Mouse (Mus musculus) cerebellum, adult (tissue): ENCODE measurements around the gene Gm45234.

Experiments
- ATAC-seq: cut with Nextera tagmentation; 2 replicates; pipeline ENCODE4 v1.9.2; 2017; ENCODE audit warnings: mild to moderate bottlenecking, moderate library complexity, mixed read lengths; ENCODE audit not compliant: insufficient number of reproducible peaks, low FRiP score, low TSS enrichment

Gene Gm45234

DNA sequence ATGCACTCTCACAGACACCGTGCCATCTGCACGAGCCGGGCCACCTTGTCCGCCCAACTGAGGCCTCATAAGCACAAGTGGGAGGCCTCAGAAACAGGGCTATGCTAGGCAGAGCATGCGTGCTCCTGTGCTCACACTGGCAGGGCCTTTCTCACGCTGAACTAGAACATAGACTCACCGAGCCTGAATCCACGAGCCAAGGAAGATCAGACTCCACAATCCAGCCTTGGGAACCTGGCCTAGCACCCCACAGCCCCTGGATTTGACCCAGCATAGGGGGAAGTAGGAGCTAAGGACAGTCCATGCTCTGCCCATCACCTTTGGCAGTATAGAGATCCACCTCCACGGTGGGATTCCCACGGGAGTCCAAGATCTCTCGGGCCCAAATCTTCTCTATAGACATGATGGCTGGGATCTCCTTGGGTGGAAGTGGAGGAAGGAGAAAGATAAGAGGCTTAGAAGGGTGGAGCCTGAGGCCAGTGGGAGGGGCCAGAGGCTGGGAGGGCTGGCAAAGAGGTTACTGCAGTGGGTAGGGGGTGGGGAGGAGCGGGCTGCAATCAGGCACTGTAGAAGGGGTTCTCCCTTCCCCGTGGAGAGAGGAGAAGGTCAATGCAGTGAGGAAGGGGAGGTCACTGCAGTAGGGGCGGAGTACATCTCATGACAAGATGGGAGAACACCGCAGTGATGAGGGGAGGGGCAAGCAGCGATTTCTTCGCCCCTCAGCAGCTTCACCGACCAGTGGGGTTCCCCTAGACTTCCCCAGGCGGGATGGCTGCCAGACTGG is 12.3 kb upstream of the Gm45234 start:
- ATAC-seq, result peak; percentile 39

DNA sequence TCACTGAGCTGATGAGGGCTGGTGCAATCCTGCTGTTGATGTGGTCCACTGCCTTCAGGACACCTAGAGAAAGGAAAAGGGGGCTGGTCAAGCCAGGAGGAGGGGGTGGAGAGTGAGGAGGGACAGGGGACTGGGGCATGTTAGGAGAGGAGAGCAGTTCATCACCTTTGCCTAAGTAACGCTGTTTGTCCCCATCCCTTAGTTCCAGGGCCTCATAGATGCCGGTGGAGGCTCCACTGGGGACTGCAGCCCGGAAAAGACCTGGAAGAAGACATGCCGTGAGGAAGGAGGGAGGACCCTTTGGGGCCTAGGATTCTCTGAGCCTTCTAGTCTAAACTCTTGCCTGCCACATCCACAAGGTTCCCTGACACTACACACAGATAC is 11.7 kb upstream of the Gm45234 start:
- ATAC-seq, result no peak

DNA sequence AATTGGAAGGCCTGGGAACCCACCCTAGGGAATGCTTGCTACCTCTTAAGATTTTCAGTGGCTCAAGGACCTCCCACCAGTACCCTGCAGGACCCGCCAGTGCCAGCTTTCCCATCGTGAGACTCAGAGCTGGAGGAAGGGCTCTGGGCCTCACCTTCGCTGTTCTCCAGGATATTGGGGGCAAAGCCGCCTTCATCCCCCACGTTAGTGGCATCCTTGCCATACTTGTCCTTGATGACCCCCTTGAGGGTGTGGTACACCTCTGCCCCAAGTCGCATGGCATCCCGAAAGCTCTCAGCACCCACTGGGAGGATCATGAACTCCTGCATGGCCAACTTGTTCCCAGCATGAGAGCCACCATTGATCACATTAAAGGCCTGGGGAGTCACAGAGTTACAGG is 10.1 kb upstream of the Gm45234 start:
- ATAC-seq, result no peak

DNA sequence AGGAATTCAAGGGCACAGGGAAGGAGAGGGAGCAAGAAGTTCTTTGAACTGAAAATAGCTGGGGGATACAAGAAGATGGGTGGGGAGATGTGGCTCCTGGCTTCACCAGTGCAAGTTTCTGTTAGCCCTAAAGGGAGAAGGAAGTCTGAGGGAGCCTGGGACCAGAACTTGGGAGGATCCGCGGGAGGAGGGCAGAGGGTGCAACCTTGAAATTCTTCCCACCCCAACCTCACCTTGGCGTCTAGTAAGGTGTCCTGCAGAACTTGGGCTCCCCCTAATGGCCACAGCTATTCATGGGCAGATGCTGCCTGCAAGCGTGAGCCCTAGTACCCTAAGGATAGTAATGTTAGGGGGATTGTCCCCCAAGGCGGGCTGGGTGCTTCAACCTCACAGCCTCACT is 3.4 kb upstream of the Gm45234 start:
- ATAC-seq, result peak; percentile 21; the same call in 1 of the 2 replicates

DNA sequence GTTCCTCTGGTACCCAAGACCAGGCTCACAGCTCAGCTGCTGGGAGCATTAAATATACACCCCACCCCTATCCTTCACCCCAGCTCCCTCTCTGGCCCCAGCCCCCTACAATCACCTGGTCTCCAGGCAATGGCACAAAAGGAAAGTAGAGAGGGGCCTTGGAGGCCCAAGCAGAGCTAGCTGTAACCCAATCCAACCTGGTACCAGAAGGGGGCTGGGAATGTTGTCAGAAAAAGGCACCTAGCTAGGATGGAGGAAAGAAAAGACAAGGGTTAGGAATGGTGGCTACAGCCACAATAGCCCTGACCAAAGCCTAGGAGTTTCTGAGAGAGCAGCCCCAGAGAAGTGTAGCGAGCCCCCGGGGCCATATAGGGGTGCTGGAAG is 3.0 kb upstream of the Gm45234 start:
- ATAC-seq, result no peak

DNA sequence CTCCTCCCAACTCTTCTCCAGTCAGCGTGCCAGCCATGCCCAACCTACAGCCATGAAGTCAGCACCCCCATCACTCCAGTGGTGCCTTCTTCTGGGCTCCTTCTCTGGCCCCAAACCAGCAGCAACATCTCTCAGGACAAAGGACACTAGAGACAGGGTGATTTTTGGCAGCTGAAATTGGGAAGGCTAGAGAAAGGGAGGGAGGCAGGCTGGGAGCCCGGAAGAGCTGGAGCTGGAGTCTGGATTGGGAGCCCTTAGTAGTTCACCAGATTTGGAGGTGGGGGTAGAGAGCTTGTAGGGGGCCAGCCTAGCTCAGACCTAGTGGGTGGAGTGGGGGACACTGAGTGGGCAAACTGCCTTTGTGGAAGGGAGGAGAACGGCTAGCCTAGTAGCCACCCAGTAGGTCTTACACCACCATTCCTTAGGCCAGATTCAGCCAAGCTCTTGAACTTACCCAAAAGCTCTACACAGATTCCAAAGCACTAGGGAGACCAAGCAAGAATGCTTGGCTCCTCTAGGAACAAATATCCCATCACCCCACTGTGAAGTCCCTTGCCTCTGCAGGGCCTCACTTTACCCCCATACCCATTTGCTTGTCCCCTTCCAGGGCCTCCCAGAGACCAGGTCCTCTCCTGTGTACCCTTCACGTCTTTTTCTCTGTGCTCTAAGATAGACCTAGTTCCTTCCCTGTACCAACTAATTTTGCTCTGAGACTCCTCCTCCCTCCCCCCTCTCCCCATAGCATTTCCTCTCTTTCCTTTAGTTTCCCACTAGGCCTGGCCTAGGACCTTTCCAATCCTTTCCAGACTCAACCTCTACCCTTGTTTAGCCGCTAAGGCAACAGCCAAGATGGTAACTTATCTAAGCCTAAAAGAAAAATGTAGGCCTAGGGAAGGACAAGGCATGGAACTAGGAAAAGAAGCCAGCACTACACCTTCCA is 2.4 kb upstream of the Gm45234 start:
- peak; percentile 49; the same call in 1 of the 2 replicates for ATAC-seq

DNA sequence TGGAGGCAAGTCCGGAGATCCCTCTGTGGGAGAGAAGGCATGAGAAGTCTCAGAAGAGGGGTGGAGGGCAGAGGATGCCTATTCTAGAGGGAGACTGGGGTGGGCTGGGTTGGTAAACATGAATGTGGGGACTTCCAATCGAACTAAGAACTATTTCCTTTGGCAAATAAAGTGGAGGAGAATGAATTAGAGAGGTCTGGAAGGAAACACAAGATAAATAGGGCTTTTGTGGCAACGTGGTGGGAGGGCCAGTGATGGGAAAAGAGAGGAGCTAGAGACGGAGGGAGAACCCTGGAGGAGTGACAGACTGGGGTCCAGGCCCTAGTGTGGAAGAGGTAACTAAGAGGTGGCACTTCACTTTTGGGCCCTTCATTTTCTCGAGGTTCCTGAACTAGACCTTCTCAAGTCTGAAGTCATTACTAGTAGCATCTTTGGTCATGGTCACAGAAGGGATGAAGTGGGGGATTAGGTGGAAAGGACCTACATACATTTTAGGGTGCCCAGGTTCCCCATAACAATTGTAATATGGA is 1.6 kb upstream of the Gm45234 start:
- ATAC-seq, result no peak

DNA sequence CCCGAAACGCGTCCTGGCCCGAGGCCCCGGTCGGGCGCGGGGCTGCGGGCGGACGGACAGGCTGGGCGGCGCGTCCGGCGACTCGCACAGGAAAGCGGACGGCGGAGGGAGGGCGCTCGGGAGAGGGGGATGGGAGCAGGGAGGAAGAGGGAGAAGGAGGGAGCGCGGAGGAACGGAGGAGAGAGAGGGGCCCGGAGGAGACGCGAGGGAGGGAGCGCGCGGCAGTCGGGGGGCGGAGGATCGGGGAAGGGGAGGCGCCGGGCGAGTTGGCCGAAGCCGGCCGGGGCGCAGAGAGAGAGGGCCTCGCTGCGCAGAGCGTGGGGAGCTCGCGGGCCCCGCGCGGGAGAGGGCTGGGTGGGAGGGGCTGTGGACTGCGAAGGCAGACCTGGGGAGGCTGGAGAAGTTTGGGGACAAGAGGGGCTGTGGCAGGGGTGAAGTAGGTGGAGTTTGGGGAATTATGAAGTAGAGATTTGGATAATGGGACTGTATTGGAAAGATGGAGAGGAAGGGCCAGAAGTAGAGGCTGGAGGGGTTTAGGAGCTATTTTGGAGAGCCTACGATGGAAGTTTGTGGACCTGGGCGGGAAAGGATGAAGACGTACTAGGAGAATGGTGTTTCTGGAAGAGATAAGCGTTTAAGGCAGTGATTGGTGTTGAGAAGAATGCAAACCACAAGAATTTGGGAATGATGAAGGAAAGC is 980 bp upstream of the Gm45234 start:
- peak; percentile 37 for ATAC-seq

DNA sequence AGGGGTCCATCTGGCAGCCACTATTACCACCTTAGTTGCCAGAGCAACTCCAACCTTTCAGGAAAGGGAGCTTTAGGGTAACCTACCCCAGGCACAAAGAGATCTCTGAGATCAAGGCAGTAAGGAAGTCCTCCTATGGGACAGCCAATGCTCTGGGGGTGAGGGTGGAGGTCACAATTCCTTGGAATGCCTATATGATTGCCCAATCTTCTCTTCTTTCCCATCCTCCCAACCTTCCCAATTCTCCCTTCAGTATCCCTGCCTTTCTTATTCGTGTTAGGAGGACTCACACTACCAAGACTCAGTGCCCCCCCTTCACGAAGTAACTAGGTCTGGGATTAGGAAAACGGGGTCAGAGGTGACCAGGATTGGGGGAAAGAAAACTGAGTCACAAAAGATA is 515 bp downstream of the Gm45234 start:
- ATAC-seq, result no peak

DNA sequence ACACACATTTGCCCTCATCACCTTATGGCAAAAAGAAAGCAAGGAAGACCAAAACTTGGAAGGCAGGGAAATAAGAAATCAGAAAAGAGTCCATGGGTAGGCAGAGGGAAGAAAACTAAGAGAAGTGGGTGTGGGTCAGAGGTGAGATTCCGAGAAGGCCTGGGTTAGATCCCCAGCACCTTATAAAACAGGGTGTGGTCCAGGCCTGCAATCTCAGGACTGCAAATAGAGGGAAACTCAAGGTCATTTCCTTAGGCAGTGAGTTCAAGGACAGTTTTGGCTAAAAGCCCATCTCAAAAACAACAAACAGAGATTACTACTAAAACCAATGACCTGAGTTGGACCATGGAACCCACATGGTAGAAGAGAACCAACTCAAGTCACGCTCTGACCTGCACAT is 2.0 kb downstream of the Gm45234 start:
- no peak for ATAC-seq

DNA sequence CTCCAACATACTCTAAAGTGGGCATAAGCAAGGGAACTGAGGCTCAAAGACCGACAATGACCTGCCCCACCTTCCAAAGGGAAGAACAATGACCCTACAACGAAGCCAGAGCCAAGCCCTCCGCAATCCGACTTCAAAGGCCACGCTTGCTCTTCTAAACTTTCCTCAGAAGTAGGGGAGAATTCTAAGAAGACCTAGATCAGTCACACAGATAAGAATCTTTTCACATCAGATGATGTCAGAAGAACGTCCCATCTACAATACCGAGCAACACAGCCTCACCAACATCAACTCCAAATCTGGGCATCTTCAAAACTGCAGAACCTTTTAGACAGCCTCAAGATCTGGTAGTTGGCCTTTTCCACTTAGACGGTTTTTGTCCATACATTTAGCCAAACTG is 5.4 kb downstream of the Gm45234 start:
- no peak for ATAC-seq

DNA sequence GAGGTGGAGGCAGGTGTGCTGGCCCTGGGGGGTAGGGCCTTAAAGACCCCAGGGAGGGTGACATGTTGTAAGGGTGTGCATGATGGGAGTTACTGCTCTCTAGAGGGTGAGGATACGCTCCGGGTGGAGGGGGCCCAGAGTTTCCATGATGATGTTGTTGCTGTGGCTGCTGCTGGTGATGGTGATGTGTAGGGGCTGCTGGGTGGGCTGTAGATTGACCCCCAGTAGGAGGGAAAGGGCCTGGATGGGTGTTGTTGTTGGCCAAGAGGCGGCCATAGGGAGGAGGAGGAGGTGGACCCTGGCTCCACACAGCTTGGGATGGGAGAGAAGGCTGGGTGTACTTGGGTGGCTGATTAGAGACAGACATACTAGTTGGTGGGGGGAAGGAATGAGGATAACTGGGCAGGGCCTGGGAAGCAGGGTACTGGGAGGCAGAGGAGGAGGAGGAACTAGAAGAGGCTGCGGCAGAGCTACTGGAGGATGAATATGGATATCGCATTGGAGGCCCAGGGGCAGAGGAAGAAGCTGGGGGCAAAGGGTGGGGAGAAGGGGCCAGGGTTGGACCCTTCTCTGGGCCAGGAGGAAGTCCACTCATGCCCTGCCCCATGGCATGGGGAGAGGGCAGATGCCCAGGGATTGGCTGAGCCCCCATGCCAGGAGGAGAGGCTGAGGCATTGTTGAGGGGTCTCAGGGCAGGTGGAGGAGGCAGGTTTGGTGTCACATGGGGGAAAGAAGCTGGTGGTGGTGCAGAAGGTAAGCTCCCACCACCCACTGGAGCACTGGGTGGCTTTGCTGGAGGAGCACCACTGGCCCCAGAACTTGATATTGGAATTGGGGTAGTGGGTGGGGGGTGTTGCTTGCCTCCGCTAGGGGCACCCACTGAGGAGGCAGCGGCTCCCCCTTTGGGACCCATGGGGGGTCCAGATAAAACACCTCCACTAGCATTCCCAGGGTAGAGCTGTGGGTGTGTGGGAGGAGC is 8.9 kb downstream of the Gm45234 start:
- no peak for ATAC-seq

DNA sequence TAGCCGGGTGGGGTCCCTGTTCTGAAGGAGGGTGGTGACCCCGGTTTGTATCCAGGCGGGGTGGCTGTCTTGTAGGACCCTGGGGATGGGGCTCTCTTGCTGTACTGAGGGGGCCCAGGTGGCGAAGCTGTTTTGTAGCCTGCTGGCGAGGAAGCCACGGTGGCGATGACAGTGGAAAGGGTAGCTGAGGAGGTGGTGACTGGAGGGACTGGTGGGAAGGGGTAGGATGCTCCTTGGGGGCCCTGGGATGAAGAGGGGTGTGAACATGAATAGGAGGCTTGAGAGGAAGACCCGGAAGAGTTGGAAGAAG is 9.6 kb downstream of the Gm45234 start:
- no peak for ATAC-seq

DNA sequence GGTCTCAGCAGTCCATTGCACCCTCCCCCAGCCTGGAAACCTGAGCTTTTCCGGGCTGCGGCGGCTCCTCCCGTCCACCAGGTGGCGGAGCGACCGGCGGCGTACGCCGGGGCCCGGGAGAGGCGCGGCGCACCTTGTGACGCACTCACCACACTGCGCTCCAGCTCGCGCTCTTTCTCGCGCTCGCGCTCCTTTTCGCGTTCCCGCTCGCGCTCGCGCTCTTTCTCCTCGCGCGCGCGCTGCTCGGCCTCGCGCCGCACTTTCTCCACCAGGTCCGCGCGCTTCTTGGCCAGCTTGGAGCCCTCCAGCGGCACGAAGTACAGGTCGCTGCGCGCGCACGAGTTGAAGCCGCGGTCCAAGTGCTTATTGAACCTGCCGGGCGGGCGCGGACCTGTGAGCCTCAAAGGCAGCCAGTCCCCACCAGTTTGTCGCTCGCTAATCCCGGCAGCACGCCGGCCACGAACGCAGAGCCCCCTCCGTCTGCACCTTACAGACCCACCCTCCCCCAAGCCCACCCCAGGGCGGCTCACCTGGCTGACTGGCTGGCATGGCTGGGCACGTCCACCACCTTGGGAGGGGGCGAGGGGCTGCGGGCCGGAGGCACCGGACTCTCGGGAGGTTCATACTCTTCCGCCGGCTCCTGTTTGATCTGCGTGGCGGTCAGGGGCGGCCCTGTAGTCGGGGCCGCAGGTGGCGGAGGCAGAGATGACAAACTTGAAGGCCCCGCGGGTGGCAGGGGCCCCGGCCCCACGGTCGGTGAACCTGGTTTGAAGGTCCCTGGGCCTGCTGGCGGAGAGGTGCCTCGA is 10.1 kb downstream of the Gm45234 start:
- peak; percentile 60 for ATAC-seq

DNA sequence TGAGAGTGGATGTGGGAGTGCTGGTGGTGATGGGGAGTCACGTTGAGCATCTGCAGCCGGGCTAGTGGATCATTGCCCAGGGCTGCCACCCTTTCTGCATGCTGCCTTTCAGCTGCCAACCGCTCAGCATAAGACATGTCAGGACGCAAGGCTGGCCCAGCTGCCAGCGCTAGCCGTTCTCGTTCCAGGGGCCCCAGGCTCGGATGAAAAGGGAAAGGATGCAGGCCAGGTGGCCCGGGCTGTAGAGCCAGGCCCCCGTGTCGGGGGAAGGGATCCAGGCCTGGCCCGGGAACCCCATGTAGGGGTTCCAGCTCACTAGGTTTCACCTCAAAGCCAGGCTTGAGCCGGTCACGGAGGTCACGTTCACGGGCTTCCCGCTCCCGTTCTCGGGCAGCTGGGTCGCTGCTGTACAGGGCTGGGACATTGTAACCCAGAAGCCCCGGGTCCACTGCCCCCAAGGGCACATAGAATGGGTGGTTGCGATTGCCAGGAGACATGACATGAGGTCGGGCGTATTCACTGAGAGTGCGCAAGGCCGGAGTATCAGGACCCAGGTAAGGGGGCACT is 11.0 kb downstream of the Gm45234 start:
- peak; percentile 5 for ATAC-seq

DNA sequence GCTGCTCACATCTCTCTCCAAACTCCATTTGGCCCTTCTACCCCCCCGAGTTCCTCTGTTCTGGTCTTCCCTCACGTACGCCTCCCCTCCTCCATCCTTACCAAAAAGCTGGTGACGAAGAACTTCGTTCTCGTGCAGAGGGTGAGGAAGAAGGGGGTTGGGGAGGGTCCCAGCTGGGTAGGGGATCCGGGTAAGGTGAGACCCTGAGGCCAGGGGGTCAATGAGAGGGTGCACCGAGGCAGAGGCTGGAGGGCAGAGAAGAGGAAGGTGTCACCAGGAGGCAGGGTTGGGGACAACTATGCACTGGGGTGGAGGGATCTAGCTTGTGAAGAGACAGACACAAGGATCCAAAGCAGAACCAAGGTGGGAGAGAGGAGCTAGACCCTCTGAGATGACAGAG is 12.2 kb downstream of the Gm45234 start:
- ATAC-seq, result no peak

DNA sequence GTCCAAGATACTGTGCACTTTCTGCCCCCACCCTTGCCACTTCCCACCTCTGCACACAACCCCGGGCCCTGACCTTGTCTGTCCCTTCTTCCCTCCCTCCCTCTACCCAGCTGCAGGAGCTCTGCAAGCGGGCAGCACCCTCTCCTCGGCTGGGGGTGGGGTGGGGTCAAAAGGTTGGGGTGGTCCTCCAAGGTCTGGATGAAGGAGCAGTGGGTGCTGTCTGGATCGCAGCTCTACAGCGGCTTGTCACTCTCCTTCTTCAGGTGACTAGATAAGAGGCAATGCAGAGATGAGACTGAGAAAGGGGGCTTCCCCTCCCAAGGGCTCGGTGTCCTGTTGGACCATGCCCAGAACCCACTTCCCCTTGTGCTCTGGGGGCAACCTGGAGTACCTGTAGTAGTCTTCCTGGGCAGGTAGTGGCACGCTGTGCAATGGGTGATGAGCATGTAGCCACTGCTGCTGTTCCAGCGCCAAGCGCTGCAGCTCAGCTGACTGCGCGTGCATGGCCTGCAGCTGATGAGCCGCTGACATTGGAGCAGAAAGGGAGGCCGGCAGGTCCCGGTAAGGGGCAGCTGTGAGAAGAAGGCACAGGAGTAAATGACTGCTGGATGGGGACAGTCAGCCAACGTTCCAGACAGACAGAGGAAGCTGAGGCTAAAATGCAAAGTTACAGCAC is 12.8 kb downstream of the Gm45234 start:
- ATAC-seq, result no peak

DNA sequence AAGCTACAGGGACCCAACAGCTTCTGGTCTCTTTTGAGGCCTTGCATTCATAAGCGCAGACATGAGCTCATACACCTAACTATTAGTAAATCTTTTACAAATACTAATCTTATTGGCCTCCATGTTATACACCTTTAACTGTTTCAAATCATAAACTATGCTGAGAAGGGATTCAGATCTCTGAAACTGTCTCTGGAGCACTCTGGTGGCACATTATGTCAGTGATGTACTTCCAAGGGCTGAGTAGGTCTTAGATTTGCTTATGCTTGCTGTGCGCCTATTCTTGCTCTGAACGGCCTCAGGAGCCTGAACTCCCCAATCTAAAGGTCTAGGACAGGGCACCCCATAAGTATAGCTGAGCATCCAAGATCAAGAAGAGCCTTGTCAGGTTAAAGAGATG is 14.0 kb downstream of the Gm45234 start:
- ATAC-seq, result no peak
